Mouse (Mus musculus) CD4-positive helper T cell, adult 2 months (primary cell): Measurements from ENCODE around the gene Gm28374.

Experiments
- DNase-seq: peaks from one replicate; pipeline ENCODE4 v3.0.0-alpha.2; 2012; ENCODE audit warnings: low read depth, missing footprints, low spot score

Gene Gm28374

DNA sequence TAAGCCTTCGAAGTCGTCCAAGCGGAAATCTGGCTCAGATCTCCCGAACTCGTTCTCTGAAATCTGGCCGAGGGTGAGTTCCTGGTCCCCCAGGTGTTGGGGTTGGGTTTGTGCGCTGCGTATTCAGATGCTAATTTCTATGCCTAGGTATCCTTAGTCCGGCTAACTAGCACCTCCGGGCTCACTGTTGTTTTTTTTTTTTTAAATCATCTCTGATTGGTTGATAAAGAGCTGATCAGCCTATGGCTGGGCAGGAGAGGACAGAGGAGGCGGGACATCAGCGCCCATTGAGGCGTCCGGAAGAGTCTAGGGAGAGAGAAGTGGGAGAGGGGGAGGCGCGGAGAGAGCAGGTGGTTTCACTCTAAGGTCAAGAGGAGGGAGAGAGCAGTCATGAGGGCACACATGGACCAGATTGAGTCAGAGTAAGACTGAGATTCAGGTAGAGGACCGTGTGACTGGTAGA is 3.4 kb upstream of the Gm28374 start:
- peak; percentile 86 for DNase-seq

DNA sequence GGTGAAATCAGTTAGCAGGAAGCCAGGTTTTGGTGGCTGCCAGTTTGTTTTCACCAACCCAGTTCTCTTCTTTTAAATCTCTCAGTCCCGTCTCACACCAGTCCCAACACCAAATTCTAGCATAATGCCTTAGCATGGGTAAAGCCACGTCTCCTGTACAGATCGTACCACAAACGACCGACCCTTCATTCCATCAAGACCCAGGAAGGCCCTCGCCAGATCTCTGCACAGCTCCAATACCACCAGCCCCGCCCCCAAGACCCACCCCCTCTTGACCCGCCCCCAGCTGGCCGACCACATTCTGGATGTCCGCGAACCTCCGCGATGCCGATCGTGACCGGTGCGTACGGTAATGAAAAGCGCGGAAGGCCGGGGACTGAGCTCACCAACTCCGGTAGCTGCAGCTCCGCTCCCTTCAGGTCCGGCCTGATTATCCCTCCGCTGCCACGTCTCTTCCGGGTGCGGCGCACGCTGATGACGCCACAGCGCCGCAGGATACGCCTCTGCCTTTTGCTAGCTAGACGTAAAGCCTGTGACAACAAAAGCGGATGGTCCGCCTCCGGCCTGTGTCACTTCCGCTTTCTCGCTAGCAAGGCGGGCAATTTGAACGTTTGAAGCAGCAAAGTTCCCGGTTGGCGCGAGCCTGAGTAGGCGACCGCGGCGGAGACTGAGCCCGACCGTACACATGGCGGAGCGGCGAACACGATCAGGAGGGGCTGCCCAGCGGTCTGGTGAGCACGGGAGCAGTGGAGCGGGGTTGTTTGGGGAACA is 2.6 kb upstream of the Gm28374 start, which contains the start of the genes Zfpl1 and Cdca5:
TSS of gene Zfpl1 (minus strand) at position 479 of the 771 bp plus-strand sequence.
TSS of gene Cdca5 (plus strand) at position 506 of the 771 bp plus-strand sequence.
- DNase-seq = peak; percentile 99

DNA sequence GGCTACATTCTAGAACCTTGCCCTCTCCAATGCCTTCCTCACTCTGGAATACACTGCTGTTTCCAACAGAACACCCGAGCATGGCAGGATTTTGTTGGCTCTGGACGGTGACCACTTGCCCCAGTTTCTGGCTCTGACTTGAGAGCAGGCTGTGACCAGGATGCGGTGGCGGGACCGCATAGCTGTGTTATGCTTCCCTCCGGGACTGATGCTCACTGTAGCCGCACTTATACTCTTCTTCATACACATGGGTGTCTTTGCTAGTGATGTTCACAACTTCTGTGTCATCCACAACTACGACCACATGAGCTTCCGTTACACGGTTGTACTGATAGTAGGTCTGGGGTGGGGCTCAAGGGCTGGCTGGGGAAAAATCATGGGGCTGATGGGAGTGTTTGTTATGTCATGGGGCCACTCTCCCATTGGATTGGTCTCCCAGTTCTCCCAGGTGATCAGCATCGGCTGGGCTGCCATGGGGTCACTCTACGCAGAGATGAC is 2.0 kb downstream of the Gm28374 start, which contains the start of gene Tmem262:
TSS of gene Tmem262 (plus strand) at position 51 of the 498 bp plus-strand sequence.
- DNase-seq = no peak

- DNase-seq = peak; percentile 93
These were observed 5.3 kb downstream of the Gm28374 start, which contains the start of gene Vps51 for GRCm38 (mm10) chr19:6076564-6077393. Gene Vps51, minus strand, starts transcription at chr19:6077231.

DNA sequence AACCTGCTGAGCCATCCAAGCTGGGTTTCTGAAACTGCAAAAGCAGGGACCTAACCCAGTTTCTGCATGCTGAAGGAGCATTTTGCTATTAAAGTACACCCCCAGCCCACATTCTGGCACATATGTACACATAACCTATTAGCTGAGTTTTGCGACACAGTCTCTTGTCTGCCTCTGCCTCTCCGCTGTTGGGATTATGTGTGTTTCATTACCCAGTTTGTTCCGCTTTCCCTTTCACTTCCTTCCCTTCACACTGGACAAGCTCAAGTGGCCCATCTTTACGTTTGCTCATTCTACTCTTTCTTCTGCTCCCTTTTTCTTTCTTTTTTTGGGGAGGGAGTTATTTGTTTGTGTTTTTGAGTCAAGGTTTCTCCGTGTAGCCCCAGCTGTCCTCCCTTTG is 8.2 kb downstream of the Gm28374 start:
- no peak for DNase-seq

- DNase-seq = peak; percentile 40
These were observed 10.8 kb downstream of the Gm28374 start for GRCm38 (mm10) chr19:6071261-6071660.

DNA sequence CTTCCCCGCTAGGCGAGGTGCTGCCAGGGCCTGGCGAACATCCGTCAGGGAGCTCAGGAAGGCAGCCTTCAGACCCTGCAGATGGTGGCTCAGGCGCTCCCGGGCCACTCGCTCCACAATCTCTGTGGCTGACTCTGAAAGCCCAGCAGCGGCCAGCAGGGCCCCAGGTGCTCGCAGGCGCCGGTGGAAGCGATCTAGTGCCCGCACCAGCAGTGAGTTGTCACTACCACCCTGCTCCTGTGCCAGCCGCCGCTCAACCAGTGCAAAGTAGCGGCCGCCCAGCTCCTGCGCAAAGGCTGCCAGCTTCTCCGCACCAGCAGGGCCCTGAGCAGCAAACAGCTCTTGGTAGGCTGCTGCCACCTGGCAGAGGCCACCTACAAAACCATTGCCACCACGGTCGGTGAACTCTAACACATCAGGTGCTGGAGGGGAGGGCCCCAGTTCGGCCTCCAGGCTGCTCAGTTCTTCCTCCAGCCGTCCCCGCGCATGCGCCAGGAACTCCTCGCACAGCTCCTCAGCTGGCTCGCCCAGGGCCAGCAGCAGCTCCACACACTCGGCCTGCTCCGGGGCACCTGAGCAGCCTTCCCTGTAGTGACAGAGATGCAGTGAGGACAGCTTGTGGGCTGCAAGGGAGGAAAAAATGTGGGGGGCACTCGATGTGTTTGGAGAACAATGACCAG is 11.3 kb downstream of the Gm28374 start:
- peak; percentile 56 for DNase-seq

DNA sequence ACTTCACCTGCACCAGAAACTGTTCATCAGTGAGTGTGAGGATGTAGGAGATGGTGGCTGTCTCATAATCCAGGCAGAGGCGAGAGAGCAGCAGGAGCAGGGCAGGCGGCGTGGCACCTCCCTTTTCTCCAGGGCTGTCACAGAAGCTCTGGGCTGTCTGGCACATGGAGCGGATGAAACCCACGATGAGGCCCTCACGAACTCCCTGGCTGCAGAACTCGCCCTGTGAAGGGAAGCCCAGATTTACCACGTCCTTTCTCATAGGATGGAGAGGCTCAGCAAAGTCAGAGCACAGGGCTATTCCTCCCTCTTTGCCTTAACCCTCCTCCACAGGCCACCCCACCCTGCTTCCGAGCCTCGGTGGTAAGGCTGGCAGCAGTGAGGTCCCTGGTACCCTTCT is 12.2 kb downstream of the Gm28374 start:
- DNase-seq = no peak

DNA sequence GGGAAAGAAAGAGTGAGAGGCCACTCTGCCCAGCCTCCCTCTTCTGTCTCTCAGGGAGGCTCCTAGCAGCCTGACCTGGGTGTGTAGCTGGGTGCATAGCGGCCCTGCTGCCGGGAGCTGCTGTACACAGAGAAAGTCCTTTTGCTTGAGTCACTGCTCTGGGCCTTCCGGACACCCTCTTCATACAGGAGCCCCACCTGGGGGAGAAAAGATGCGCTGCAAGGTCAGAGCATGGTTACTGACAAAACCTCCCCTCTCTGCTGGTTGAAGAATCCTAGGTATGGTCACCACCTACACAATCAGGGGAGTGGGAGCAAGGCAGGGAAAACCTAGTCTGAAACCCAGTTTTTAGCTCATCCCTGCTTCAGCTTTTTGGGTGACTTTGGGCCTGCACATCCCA is 13.1 kb downstream of the Gm28374 start:
- no peak for DNase-seq

GRCm38 (mm10) chr19:6067724-6068415 is 14.2 kb downstream of the Gm28374 start, which contains the start of gene Tm7sf2:
Gene Tm7sf2, minus strand, starts transcription at chr19:6068373.
- DNase-seq = peak; percentile 93

- DNase-seq = peak; percentile 88
These were observed 14.9 kb downstream of the Gm28374 start for GRCm38 (mm10) chr19:6067011-6067723.

DNA sequence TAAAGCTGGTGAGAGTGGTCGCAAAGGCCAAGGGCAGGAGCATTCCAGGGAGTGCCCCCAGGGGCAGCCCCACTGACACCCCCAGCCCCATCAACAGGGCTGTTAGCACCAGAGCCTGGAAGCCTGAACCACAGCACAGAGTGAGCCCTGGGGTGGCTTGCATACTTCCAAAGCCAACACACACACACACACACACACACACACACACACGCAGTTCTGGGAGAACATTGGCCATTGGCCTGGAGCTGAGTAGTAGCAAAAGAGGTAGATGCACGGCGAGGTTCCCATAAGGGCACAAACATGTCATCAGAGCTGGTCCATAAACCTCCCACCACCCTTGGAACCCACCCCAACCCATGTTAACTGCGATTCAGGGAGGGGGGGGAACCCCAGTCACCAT is 15.5 kb downstream of the Gm28374 start:
- DNase-seq = no peak

GRCm38 (mm10) chr19:6063081-6063480 is 19.0 kb downstream of the Gm28374 start:
- DNase-seq = no peak

DNA sequence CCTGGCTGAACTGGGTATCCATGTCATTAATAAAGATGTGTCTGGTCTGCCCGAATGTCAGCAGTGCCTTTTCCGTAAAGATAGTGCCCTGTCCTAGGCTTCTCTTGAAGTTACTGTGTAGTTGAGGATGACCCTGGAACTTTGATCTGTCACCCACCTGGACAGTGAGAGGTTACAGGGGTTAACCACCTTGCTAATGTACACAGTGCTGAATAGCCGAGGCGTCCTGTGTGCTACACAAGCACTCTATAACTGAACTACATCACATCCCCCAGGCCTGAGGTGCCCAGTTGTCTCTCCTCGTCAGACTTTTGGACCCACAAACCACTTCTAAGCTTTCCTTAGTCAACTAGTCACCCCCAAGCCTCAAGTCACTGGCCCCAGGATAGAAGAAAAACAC is 19.6 kb downstream of the Gm28374 start:
- DNase-seq = no peak

DNA sequence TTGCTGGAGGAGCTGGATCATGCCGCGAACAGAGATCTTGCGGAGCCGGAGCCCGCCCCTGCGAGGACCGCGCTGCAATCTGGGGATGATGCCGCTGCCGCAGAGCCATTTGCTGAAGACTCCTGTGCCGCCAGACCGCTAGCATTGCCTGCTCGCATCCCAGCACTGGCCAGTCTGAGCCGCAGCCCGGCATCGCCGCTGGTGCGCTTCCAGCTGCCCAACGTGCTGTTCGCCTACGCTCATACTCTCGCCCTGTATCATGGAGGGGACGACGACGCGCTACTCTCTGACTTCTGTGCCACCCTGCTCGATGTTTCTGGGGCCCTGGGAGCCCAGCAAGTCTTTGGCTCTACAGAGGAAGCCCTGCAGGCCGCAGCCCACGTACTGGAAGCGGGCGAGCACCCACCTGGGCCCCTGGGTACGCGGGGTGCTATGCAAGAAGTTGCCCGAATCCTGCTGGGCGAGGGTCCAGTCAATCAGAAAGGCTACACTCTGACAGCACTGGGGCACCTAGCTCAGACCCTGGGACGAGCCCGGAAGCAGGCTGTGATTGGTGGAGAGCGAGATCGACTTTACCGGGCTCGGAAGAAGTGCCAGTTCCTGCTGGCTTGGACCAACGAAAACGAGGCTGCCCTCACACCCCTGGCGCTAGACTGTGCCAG is 20.3 kb downstream of the Gm28374 start:
- peak; percentile 78 for DNase-seq

DNA sequence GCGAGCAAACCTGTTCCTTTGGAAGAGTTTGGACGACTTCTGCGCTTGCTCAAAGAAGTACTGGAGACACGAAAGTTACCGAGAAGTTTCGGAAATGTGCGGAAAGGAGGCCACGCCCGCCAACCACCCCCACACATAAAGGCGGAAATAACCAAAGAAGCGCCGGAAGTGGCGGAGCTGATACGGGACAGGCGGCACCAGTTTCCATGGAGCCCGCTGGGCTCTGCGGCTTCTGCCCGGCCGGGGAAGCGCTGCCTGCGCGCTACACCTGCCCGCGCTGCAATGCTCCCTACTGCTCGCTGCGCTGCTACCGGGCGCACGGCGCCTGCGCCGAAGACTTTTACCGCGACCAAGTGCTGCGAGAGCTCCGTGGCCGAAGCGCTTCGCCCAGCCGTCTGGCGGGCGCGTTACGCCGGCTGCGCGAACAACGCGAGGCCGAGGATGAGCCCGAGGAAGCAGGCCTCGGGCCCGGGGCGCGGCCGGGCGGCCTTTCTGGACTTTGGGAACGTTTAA is 21.0 kb downstream of the Gm28374 start, which contains the start of gene Znhit2:
TSS of gene Znhit2 (plus strand) at position 172 of the 513 bp plus-strand sequence.
- DNase-seq = peak; percentile 97

DNA sequence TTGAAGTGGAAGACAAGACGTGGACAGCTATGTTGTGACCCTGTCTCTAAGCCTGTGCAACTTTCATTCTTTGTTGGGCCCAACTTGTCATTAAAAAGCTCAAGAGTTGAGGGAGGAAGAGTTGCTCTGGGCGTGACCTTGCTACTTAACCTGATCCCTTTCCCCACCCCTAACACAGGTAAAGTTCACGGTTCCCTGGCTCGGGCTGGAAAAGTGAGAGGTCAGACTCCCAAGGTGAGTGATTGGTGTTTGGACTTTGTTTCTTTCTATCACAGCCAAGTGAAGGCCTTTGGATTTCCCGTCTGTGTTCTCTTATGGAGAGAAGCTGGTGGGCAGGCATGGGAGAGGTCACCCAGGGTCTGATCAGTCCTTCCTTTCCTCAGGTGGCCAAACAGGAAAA is 23.1 kb downstream of the Gm28374 start:
- DNase-seq = no peak

GRCm38 (mm10) chr19:6058513-6058912 is 23.5 kb downstream of the Gm28374 start:
- no peak for DNase-seq
